Mouse (Mus musculus): ENCODE data around the gene Vmn2r9. TPM values are rescaled to one million over a fixed set of nuclear protein-coding genes. Genes with fewer than 3 reads are reported as not detected.

Gene Vmn2r9
- polyA plus RNA-seq, 1 experiment from 2014 or later = not detected

Other genes starting within 250 kb of the Vmn2r9 start
- 62.9 and 65.5 TPM in 2 replicates for gene Gak, start 222.8 kb downstream of the Vmn2r9 start, polyA plus RNA-seq (2014; fragmentation: Nextera tagmentation; extraction: Ambion mirVana)
- 27.5 and 28.0 TPM in 2 replicates for gene Tmem175, start 222.8 kb downstream of the Vmn2r9 start, polyA plus RNA-seq (2014; fragmentation: Nextera tagmentation; extraction: Ambion mirVana)
- gene Idua, start 192.3 kb downstream of the Vmn2r9 start, polyA plus RNA-seq (2014; fragmentation: Nextera tagmentation; extraction: Ambion mirVana) = 13.4 and 15.2 TPM in 2 replicates
- 8.0 and 10.1 TPM in 2 replicates for gene Dgkq, start 182.9 kb downstream of the Vmn2r9 start, polyA plus RNA-seq (2014; fragmentation: Nextera tagmentation; extraction: Ambion mirVana)
- gene Slc26a1, start 177.0 kb downstream of the Vmn2r9 start, polyA plus RNA-seq (2014; fragmentation: Nextera tagmentation; extraction: Ambion mirVana) = 1.1 and 1.2 TPM in 2 replicates
- 17.9 and 26.6 TPM in 2 replicates for gene Fgfrl1, start 160.2 kb downstream of the Vmn2r9 start, polyA plus RNA-seq (2014; fragmentation: Nextera tagmentation; extraction: Ambion mirVana)
- gene Rnf212, start 77.6 kb downstream of the Vmn2r9 start, polyA plus RNA-seq (2014; fragmentation: Nextera tagmentation; extraction: Ambion mirVana) = not detected in 2 replicates
- gene Tmed11, start 57.2 kb downstream of the Vmn2r9 start, polyA plus RNA-seq (2014; fragmentation: Nextera tagmentation; extraction: Ambion mirVana) = not detected in 2 replicates
- not detected in 2 replicates for gene Vmn2r8, start 43.8 kb downstream of the Vmn2r9 start, polyA plus RNA-seq (2014; fragmentation: Nextera tagmentation; extraction: Ambion mirVana)
- gene Vmn2r10, start 153.9 kb upstream of the Vmn2r9 start, polyA plus RNA-seq (2014; fragmentation: Nextera tagmentation; extraction: Ambion mirVana) = not detected in 2 replicates
- not detected in 2 replicates for gene Vmn2r11, start 207.0 kb upstream of the Vmn2r9 start, polyA plus RNA-seq (2014; fragmentation: Nextera tagmentation; extraction: Ambion mirVana)
- gene Vmn2r12, start 245.3 kb upstream of the Vmn2r9 start, polyA plus RNA-seq (2014; fragmentation: Nextera tagmentation; extraction: Ambion mirVana) = not detected in 2 replicates